Mouse (Mus musculus): ENCODE measurements around the gene Gas8.
"Not testable (repeated sequence)": the region's sequence is repeated elsewhere in the genome, so short reads cannot be mapped to it uniquely, and the experiment has no call there.

Gas8 gene

GRCm38 (mm10) chr8:123514781-123515539 is 3.7 kb upstream of the Gas8 start, which contains the start of gene Dbndd1:
Gene Dbndd1 (minus strand): TSS chr8:123515463.
- no peak for DNase-seq (ENCODE audit: low spot score)

- DNase-seq (ENCODE audit: low spot score), result no peak
Observed at GRCm38 (mm10) chr8:123515540-123515897, 3.1 kb upstream of the Gas8 start.

GRCm38 (mm10) chr8:123516596-123516995 is 2.0 kb upstream of the Gas8 start:
- no peak for DNase-seq (ENCODE audit: low spot score)

DNA sequence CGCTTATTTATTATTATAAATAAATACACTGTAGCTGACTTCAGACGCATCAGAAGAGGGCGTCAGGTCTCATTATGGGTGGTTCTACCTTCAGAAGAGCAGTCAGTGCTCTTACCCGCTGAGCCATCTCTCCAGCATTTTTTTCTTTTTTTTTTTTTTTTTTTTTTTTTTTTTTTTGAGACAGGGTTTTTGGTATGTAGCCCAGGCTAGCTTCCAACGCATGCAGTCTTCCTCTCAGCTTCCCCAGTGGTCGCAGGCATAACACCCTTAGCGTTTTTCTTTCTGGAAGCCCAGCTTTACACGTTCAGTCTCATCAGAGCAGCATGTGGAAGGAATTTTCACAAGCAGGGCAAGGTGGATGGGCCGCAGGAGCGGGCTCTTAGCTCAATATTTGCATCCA is 462 bp upstream of the Gas8 start:
- no peak for DNase-seq (ENCODE audit: low spot score)

DNA sequence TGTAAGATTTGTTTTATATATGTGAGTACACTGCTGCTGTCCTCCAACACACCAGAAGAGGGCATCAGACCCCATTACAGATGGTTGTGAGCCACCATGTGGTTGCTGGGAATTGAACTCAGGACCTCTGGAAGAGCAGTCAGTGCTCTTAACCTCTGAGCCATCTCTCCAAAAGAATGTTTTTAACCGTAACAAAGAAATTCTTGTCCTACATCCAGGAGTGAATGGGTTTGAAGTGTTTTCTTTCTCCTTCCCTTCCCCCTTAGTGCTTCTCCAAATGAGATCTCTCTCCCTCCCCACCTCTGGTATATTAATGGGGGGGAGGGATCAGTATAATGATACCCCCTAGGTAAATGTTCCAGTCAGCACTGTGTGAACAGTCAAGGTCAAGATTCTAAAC is 1.4 kb downstream of the Gas8 start:
- not testable (repeated sequence) for DNase-seq (ENCODE audit: low spot score)

- no peak for DNase-seq (ENCODE audit: low spot score)
Observed at GRCm38 (mm10) chr8:123527720-123528489, 9.3 kb downstream of the Gas8 start.

- no peak for DNase-seq (ENCODE audit: low spot score)
Observed at GRCm38 (mm10) chr8:123536242-123536989, 17.8 kb downstream of the Gas8 start.

DNA sequence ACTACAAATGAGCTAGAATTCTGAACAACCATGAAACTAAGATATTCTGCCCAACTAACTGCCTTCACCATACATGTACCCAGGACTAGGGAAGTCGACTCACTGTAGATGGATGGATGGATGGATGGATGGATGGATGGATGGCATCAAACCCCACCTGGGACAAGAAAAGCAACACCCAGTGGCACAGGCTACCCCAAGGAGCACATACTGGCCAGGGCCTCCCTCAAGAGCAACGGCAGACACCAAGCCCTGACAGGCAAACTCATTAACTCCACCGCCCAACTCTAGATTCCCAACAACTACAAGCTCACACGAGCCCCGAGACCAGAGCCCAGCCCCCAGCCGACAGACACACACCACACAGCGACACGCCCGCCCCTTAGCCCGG is 18.4 kb downstream of the Gas8 start:
- DNase-seq (ENCODE audit: low spot score), result no peak

- not testable (repeated sequence) for DNase-seq (ENCODE audit: low spot score)
Observed at GRCm38 (mm10) chr8:123537641-123538040, 19.0 kb downstream of the Gas8 start.

DNA sequence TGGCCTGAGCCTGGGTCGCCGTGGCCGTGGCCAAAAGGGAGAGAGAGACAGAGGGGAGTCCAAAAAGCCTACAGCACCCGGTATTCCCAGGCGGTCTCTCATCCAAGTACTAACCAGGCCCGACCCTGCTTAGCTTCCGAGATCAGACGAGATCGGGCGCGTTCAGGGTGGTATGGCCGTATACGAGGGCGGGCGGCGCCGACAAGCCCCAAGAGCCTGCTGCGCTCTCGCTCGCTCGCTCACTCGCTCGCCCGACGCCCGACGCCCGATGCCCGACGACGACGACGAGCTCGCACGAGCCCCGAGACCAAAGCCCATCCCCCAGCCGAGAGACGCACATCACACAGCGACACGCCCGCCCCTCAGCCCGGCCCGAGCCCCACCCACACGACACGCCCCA is 45.6 kb downstream of the Gas8 start:
- DNase-seq (ENCODE audit: low spot score), result not testable (repeated sequence)

- DNase-seq (ENCODE audit: low spot score), result peak; percentile 1
Observed at GRCm38 (mm10) chr8:123575386-123575785, 56.8 kb downstream of the Gas8 start.
